Mouse (Mus musculus): ENCODE data around the gene Litaf. TPM values are rescaled to one million over a fixed set of nuclear protein-coding genes. Genes with fewer than 3 reads are reported as not detected.

The Litaf gene
- total RNA-seq, 2 experiments from 2014 or later: 18.4 to 19.9 TPM

DNA sequence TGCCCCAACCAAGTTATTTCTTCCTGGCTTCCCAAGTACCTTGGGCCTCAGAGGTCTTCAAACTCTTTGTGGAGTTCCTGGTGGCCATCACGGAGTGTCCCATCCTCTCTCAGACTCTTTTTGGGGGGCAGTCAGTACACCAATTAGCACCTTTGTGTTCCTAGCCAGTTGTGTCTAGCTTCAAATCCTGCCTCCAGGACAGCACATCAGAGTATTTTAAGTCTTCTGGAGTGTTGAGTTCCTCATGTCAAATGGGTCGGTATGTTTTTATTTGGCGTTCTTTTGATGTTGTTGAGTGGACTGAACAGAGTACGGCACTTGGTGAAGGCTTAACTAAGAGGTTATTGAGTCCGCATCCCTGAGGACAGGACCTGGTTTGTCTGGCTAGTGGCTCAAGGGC, 526 bp downstream of the Litaf start:
- no peak for DNase-seq

DNA sequence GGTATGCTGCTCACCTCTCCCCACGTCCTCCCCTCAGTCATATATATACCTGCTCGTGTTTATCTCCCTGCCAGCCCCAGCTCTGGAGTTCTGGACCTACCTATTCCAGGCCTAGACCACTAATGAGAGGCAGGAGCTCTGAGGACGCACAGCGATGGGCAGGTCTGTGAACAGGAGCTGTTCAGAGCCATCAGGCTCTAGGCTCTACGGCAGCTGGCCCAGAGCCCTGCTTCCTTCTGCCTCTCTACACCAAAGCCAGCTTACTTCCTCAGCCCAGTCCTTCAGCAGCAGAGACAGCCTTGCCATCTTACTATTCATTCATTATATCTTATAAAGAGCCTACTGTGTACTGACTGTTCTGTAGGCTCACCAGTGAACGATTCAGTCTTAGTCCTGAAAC, 1.2 kb downstream of the Litaf start:
- no peak for DNase-seq

DNA sequence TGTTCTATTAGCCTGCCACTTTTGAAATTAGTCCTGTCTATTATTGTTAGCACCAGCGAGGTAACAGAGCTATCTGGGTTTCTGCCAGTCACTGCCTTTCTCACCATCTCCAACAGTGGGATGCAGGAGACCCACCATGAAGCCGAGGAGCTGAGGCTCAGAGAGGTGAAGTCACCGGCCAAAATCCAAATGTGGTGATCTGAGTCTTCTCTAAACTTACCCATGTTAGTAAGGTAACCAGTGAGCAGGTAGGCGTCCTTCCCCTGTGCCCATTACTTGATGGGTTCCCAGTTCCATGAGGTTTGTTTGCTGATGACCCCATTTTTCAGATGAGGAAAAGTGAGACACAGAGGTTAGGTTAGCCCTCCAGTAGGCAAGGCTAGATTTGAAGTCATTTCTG, 1.6 kb downstream of the Litaf start:
- DNase-seq: no peak

DNA sequence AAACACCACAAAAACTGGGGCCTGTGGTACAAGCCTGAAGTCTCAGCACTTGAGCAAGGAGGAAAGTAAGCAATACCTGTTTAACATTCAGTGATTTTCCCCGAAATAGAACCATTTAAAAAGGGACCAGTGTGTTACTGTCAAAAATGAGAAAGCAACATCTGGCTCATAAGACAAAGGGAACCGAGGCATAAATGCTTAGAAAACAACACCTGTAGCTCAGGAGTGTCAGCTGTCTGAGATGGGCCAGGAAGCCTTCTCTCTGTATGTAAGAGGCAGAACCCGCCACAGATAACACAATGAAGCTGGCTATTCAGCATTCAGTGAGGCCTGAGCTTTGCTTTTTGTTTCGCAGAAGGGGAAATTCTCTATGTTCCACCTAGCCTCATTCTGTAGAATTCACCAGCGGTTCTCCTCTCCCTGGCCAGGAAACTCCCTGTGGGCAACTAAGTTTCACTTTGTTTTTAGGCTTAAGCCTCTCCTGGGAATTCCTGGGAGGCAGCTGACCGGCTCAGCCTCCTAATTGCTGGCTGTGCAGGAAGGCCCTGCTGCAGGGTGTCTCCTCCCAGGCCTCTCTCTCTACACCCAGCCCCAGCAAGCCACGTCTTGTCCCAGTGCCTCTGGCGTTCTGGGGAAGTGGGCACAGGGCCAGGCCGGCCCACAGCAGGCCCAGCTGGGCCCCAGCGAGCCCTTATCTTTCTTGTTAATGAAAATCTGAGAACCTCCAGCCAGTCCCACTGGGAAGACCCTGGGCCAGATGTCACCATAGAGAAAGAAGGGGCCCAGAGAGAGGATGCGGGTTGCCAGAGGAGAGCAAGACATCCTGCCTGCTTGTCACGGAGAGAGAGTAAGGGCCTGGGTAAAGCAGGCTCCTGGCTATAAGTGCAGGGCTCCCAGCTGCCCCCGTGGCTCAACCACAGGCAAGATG, 2.9 kb downstream of the Litaf start:
- DNase-seq: peak; percentile 50 to 53

DNA sequence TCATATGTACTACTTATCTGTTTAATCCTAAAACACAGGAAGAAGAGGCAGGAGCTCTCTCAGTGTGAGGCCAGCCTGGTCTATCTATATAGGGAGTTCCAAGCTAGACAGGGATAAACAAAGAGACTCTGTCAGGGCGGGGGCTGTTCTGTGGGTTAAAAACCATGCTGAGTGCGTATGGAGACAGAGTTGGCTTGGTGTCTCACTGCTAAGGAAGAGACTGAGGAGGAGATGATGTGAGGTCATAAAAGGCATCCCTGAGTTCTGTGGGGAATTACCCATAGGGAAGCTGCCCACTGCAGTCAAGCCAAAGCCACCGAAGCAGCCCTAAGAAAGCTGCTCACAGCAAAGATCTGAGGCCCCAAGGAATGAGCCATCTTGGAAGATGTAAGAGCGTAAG, 5.3 kb downstream of the Litaf start, which contains the start of gene Snn:
Gene Snn (plus strand): TSS at position 301 of the 400 bp plus-strand sequence.
- DNase-seq: no peak

DNA sequence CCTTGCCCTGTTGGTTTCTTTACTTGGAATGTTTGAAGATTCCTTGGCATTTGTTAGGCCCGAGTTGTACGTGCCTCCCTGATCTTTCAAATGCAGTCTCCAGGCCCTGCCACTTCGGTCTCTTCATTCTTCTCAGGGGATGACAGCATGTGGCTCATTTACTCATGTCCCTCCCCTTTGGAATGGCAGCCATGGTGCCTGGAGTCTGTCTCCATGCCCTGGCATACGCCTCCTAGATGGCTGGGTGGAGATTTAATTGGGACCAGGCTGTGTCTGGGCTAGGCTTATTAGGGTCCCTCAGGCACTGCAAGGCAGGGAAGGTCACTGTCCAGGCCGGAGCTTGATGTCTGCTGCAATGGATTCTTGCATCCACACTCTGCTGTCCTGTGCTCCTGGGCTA, 10.0 kb downstream of the Litaf start:
- DNase-seq: no peak

DNA sequence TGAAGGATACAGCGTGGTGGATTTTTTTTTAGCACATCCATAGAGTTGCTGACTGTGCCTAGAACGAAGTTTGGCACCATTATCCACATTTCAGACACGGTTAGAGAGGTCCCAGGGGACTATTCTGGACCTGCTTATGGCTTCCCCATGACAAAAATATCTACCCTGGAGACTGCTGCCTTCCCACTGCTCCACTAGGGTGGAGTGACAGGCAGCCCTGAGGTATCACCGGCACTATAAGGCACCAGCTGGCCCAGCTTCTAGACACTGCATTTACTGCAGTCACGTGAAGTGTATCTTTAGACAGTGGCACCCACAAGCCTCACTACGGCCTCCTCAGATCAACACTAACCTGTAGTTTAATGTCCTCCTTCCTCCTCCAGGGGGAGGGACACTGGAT, 11.1 kb downstream of the Litaf start:
- no peak for DNase-seq

DNA sequence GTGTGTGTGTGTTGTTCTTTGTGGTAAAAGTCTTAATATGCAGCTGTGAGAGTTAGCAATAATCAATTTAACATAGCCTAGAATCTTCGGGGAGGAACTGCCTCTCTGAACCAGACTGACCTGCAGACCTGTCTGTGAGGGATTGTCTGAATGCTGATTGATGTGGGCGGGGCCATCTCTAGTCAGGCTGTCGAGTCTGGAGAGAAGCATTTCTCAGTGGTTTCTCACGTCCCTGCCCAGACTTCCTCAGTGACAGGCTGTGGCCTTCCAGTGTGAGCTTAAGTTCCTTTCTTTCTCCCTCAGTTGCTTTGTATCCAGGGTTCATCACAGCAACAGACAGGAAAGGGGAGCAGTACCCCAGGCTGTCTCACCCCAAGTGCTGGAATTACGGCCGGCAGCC, 11.5 kb downstream of the Litaf start:
- no peak for DNase-seq

DNA sequence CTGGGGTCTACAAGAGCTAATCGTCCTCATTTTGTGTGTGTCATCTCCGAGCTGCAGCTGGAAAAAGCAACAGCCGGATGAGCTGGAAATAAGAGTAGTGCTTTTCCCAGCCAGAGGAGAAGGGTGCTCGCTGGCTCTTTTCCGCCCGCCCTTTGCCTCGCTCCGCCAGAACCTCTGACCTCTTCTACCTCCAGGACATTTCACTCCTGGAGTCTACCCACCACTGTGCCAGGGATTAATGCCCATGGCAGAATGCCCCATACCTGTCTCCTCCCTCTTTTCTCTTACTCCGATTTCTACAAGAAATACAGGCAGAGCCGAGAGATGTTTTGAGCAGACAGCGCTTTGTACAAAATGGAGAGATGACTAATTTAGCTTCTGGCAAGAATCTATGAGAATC, 14.8 kb downstream of the Litaf start:
- DNase-seq: no peak

DNA sequence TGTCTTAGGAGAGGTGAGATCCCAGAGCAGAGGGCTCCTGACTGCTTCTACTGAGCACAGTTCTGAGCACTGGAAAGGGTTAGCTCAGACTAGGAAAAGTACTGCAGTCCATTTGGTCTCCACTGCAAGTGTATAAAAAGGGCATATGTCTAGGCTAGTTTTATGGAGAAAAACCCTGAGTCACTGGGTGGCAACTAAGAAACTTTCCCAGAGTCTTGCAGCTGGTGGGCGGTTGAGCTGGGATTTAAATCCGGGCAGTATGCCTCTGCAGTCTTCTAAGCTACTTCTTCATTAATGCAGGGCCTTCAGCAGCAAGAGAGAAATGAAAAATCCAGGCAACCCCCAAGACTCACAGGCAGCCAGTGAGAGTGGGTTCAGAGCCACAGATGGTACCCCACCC, 15.7 kb downstream of the Litaf start:
- no peak for DNase-seq

DNA sequence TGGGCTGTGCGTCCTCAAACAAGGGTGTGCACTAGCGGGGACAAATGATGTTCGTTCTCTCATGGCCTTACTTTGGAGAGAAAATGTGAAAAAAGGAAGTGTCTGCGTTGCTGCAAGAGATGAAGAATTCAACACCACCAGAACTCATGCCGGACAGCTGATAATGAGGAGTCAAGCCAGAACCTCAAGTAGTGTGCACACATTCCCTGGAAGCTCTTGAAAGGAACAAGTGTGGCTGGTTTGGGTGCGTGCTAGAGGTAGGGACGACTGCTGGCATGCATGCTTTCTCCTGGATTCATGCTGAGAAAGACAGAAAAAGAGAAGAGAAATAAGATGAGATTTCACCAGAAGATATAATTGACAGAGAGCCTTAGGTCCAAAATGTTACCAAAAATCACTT, 18.8 kb downstream of the Litaf start:
- DNase-seq: no peak

DNA sequence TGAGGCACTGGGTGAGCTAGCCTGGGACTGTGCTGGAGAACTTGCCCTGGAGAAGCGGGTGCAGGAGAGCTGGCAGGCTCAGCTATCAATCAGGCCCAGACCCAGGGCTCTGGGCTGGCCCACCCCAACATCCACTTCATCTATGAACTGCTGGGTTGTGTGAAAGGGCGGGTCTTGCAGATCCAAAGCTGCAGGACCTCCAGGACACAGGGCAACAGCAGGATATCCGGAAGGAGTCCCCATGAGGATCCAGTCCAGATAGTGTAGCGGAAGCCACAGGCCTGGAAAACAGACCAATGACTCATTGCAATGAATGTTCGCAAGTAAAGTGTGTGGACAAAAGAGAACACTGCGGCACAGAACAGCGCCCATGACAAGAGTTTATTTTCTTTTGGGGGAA, 19.5 kb downstream of the Litaf start:
- no peak for DNase-seq

DNA sequence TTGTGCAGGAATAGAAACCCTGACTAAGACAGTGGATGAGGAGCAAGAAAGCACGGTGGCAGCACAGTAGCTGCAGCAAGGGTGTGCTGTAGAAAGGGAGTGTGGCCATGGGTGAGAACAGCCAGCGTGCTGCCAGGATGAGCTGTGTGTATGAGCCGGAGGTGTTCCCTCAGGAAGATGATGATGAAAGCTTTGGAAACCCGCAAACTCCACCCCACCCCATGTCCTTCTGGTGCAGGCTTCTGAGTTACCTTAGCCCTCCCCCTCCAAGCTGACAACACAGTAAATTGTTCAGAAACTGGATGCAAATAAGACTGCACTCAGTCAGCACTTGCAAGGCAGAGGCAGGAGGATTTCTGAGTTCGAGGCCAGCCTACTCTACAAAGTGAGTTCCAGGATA, 22.7 kb downstream of the Litaf start:
- no peak for DNase-seq

DNA sequence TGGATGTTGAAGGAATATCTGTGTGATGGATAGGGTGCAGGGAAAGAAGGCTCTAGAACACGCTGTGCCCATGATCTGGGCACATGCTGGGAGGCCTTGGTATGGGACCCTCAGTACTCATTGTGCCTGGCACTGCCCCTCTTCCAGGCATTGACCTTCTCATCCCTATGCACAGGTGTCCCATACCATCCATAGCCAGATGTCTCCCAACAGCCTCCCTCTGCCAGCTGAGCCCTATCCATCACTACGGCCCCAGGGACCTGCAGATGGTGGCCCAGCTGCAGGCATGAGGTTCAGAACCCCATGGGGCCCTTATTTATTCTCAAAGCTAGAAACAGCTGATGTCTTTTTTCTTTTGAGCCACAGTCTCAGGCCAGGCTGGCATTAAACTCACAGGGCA, 25.4 kb downstream of the Litaf start:
- DNase-seq: no peak

DNA sequence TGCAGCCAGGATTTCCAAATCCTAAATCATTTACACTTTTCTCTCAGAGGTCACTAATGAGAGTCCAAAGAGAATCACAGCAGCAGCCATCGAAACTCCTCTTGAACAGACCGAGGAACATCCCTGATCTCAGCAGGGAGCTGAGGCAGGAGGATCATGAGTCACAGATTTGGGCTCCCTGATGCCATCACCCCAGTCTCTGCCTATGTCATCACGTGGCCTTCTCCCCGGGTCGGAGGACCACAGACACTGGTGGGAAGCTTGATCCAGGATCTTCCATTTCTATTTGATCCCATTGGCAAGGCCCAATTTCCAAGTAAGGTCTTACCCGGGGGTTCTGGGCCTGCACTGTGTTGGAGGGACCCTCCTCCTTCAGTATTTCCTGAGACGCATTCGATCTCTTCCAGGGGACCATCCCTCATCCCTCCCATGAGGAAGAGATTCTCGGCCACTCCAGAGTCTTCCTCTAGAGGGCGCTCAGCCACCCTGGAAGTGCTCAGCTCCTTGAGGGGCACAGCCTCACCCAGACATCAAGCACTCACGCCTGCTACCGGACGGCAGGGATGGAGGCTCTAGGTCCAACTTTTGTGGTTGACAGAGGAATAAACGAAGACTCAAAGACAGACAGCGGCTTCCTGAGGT, 30.0 kb downstream of the Litaf start:
- DNase-seq: peak; percentile 57 to 67

DNA sequence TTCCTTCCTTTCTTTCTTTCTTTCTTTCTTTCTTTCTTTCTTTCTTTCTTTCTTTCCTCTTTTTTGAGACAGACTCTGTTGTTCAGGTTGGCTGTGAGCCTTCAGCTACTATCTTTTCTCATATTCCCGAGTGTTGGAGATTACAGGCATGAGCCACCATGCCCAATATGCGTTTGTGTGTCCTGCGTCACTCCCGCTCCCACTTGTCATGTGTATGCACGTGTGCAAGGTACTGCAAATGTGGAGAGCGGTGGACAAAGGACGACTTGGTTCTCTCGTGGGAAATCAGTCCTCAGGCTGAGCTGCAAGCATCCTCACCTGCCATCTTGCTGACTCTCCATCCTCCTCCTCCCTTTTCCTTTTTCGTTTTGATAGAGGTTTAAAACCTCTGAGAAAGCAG, 30.7 kb downstream of the Litaf start:
- DNase-seq: no peak

DNA sequence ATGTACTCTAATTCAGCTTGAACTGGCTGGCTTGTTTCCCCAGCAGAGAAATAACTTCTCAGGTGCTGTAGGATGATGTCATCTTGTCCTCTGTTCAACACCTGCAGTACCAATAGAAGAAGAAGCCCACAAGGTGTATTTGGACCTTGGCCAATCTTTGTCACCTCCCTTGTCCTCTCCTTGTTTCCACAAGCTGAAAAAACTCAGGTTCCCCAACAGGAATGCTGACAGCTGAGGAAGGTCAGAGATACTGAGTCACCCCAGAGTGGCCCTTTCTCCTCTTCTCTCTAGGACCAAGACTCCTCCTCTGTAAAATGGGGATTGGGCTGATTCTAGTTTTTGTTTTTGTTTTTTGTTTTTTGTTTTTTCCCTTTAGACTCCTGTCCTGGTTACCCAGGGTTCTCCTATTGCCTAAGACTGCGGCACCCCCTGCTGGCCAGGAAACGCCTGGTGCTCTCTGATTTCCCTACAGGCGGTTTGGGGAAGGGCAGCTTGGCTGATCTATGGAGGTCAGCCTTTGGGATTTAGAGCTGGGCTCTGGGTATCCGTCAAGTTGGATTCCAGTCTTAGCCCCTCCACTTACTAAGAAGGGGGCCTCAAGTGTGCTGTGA, 31.7 kb downstream of the Litaf start:
- DNase-seq: peak; percentile 73 to 76

DNA sequence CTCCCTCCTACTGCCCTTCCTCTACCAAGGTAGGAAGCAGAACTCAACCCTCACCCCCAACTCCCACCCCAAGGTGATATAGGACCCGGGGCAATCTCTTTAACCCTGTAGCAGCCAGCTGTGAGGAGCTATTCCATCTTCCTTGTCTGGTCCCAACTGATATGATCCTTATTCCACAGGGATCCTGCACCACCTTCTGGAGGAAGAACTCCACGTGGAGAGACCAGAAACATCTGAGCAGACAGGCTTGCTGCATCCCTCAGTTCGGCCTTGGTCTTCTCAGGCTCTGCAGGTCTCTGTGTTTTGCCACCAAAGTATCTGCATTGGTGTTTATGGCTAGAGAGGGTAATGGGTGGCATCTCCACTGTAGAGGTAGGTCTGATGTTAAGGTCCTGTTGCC, 34.6 kb downstream of the Litaf start:
- DNase-seq: no peak

DNA sequence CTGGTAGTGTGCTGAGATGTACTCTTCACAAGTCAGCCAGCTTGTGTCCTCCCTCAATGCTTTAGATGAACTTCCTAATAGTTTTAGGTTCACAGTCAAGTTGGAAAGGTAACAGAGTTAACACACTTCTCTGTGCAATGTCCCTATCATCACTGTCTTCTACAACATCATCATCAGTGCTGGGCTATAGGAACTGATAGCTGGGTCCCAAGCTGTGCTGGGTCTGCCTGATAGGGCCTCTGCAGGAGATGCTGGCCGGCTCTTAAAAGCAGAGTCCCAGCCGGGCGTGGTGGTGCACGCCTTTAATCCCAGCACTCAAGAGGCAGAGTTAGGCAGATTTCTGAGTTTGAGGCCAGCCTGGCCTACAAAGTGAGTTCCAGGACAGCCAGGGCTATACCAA, 35.1 kb downstream of the Litaf start:
- DNase-seq: no peak

DNA sequence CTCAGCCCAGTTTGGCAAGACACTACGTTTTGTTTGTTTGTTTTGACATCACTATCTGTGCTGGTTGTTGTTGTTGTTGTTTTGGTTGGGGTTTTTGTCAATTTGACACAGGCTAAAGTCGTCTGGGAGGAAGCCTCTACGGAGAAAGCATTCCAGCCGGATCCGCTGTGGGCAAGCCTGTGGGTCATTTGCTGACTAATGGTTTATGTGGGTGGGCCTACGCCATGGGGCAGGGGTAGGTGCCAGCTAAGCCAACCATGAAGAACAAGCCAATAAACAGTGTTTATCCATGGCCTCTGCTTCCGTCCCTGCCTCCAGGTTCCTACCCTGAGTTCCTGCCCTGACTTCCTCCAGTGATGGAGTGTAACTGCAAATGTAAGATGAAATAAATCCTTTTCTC, 37.8 kb downstream of the Litaf start:
- DNase-seq: no peak

DNA sequence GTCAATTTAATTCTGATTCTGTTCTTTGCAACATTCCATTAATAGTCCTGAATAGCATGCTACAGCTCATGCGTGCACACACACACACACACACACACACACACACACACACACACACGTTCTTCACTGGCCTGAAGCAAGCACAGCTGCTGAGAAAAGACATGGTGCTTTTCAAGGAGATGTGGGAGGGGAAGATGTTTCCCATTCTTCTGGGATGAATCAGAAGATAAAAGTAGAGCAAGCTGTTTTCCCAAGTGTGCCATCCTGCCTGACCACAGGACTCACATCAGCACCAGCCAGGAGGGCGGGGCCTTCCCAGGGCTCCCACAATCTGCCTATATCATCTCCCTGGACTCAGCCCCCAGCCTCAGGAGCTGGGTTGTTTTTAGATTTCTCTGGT, 41.1 kb downstream of the Litaf start:
- DNase-seq: no peak

DNA sequence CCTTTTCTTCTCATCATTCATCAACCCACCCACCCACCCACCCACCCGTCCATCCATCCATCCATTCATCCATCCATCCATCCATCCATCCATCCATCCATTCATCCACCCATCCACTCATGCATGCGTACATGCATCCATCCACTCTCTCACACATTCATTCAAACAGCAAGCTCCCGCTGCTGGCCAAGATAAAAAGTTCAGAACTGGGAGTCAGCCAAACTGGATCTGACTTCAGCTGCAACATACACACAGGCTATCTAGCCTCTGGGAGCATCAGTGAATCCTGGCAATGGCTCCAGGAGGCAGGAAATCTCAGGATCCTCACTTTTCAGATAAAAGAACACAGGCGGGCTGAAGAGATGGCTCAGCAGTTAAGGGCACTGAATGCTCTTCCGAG, 42.3 kb downstream of the Litaf start:
- DNase-seq: no peak

DNA sequence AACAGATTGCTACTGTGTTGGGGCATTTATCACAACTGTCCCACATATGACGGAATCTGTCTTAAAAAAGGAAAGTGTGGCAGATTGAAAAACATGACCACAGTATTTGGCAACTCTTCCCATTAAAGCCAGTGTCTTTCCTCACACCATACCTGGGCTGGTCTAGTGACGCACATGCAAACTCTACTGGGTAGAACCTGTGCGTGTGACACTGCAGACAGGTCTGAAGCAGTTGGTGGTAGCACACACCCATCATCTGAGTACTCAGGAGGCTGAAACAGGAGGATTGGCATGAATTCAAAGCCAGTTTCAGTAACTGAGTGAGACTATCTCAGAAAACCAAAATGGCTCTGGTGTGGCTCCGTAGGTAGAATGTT, 43.9 kb downstream of the Litaf start:
- no peak for DNase-seq

All from layer of hippocampus, postnatal 36 days (tissue).